Mouse (Mus musculus) brain, embryonic 14.5 days (tissue): ENCODE data around the gene Bmx.

Source experiments
- CTCF ChIP-seq: fragments of 200-500 bp; IDR thresholded peaks from 2 replicates; pipeline ENCODE4 v1.5.1; 2012; ENCODE audit warnings: inconsistent platforms, mild to moderate bottlenecking, moderate library complexity, borderline replicate concordance; ENCODE audit not compliant: insufficient read depth, insufficient read length; ENCODE audit errors: extremely low read depth
- POLR2A ChIP-seq: fragments of 200-500 bp; IDR thresholded peaks from 2 replicates; pipeline ENCODE4 v1.6.1; 2012; ENCODE audit warnings: mild to moderate bottlenecking, inconsistent platforms, borderline replicate concordance; ENCODE audit not compliant: poor library complexity, insufficient read depth, insufficient read length, severe bottlenecking; ENCODE audit errors: extremely low read depth

DNA sequence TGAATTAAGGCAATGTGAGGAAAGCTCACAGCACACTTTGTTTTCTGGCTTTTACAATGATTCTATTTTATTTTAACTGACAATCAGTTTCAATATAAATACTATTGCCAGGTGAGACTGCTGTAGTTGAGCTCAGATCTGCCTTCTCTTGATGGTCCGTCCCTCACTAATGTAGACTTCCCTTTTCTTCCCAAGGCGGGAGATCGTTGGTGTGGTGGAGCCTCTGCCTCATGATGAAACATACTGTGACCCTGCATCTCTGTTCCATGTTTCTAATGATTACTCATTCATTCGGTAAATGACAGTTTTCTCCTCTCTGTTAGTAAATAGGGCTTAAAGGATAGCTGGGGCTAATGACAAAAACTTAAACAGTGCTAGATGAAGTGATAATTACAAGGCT is 84.1 kb downstream of the Bmx start:
- TF ChIP-seq CTCF (no peak), POLR2A (no peak)
